ENCODE assay signal across 27 mouse cellular contexts in genomic region chr7:143111719-143112118, GRCm38 (mm10). TPM values are rescaled to one million over a fixed set of nuclear protein-coding genes. Genes with fewer than 3 reads are reported as not detected.
DNase-seq lines count a peak whose midpoint lies in the region; ATAC-seq lines count a peak whose summit lies in the region.
"Had no signal": no experiment of that assay in that cellular context is flagged by ENCODE, and none has a peak within 500 bp of the region (broad histone marks: within the 10 kb centered on the region; RNA-seq: fewer than 3 reads in every experiment).

No protein-coding gene starts in this region.

- ATAC-seq in liver, embryonic 11.5 days (replicated peaks; ENCODE audit: low FRiP score) = peak; percentile 43; the same call in 1 of the 2 replicates
- no peak for ATAC-seq in heart, embryonic 13.5 days (ENCODE audit: extremely low read depth, insufficient number of reproducible peaks, low FRiP score, low TSS enrichment)
- no peak for ATAC-seq in midbrain, embryonic 16.5 days
- ATAC-seq: forebrain, embryonic 13.5 days had no signal

- H3K27me3 ChIP-seq in liver, embryonic 11.5 days (replicated peaks; ENCODE audit: control insufficient read depth, insufficient read depth, low read length) = peaks cover 30% of the 10 kb centered on the region
- H3K27me3 ChIP-seq in heart, embryonic 13.5 days (replicated peaks) = peaks cover 23% of the 10 kb centered on the region
- peaks cover 25% of the 10 kb centered on the region for H3K27me3 ChIP-seq in midbrain, embryonic 16.5 days (ENCODE audit: control insufficient read depth, insufficient read depth, low read depth, low read length)

- no peak overlapping the region for H3K4me2 ChIP-seq in liver, embryonic 11.5 days
- peak overlapping the region; percentile 46 for H3K4me2 ChIP-seq in heart, embryonic 13.5 days
- no peak overlapping the region for H3K4me2 ChIP-seq in midbrain, embryonic 16.5 days (ENCODE audit: low read length)
- H3K4me2 ChIP-seq: embryonic facial prominence, embryonic 13.5 days; forebrain, embryonic 13.5 days; hindbrain, embryonic 15.5 days; limb, embryonic 12.5 days; liver, embryonic 15.5 days; midbrain, embryonic 12.5 days; neural tube, embryonic 12.5 days had no signal

- no peak overlapping the region for H3K9ac ChIP-seq in liver, embryonic 11.5 days (ENCODE audit: low read depth, low read length)
- H3K9ac ChIP-seq in heart, embryonic 13.5 days = peak overlapping the region; percentile 85
- no peak overlapping the region for H3K9ac ChIP-seq in midbrain, embryonic 16.5 days (ENCODE audit: low read depth, low read length)
- H3K9ac ChIP-seq: embryonic facial prominence, embryonic 13.5 days; forebrain, embryonic 13.5 days; hindbrain, embryonic 15.5 days; limb, embryonic 12.5 days; liver, embryonic 15.5 days; midbrain, embryonic 12.5 days; neural tube, embryonic 12.5 days had no signal

- peaks cover 9% of the 10 kb centered on the region for H3K4me1 ChIP-seq in liver, embryonic 11.5 days (replicated peaks; ENCODE audit: control insufficient read depth, insufficient read depth, low read length)
- H3K4me1 ChIP-seq in heart, embryonic 13.5 days = peaks cover 70% of the 10 kb centered on the region
- H3K4me1 ChIP-seq in midbrain, embryonic 16.5 days (ENCODE audit: control insufficient read depth, insufficient read depth, low read length) = no peaks in the 10 kb centered on the region

- H3K4me3 ChIP-seq in liver, embryonic 11.5 days (ENCODE audit: low read depth, low read length) = no peak overlapping the region
- H3K4me3 ChIP-seq in heart, embryonic 13.5 days = no peak overlapping the region
- H3K4me3 ChIP-seq in midbrain, embryonic 16.5 days (ENCODE audit: low read depth, low read length) = no peak overlapping the region
- H3K4me3 ChIP-seq: embryonic facial prominence, embryonic 13.5 days; erythroblast, embryonic 14.5 days; forebrain, embryonic 13.5 days; hindbrain, embryonic 15.5 days; limb, embryonic 12.5 days; liver, embryonic 15.5 days; midbrain, embryonic 12.5 days; neural tube, embryonic 12.5 days had no signal

- 25% methylated on average over 4 of the region's 4 CpGs for WGBS in liver, embryonic 11.5 days
- 16% methylated on average over 4 of the region's 4 CpGs for WGBS in heart, embryonic 13.5 days
- 73% methylated on average over 4 of the region's 4 CpGs for WGBS in midbrain, embryonic 16.5 days

- no peaks in the 10 kb centered on the region for H3K36me3 ChIP-seq in liver, embryonic 11.5 days (ENCODE audit: control insufficient read depth, insufficient read depth, low read length)
- peaks cover 3% of the 10 kb centered on the region for H3K36me3 ChIP-seq in heart, embryonic 13.5 days
- no peaks in the 10 kb centered on the region for H3K36me3 ChIP-seq in midbrain, embryonic 16.5 days (ENCODE audit: control insufficient read depth, insufficient read depth, low read length)
- H3K36me3 ChIP-seq: embryonic facial prominence, embryonic 13.5 days; G1E; hindbrain, embryonic 15.5 days; limb, embryonic 12.5 days; liver, embryonic 15.5 days; midbrain, embryonic 12.5 days; neural tube, embryonic 12.5 days had no signal

- no peak overlapping the region for H3K27ac ChIP-seq in liver, embryonic 11.5 days (ENCODE audit: low read depth, low read length)
- H3K27ac ChIP-seq in heart, embryonic 13.5 days (replicated peaks) = peak overlapping the region; percentile 98
- H3K27ac ChIP-seq in midbrain, embryonic 16.5 days (ENCODE audit: low read length) = no peak overlapping the region
- H3K27ac ChIP-seq: embryonic facial prominence, embryonic 13.5 days; forebrain, embryonic 13.5 days; hindbrain, embryonic 15.5 days; limb, embryonic 12.5 days; liver, embryonic 15.5 days; midbrain, embryonic 12.5 days; neural tube, embryonic 12.5 days had no signal

- DNase-seq in liver, embryonic 11.5 days (ENCODE audit: low spot score) = no peak
- no peak for DNase-seq in liver
- peak; percentile 65 for DNase-seq in heart, postnatal 4 days
- DNase-seq in kidney, postnatal 36 days = no peak
- DNase-seq in adipocyte (ENCODE audit: low spot score) = no peak
- DNase-seq: adrenal gland, adult 8-10 months; B cell, adult 2 months; cerebellum, adult 11-12 months; cerebellum, postnatal 25 days; embryo, embryonic 11 days; gastrocnemius, postnatal 36 days; kidney, postnatal 4 days; right cerebral cortex, postnatal 14 days had no signal

- H3K9me3 ChIP-seq in liver, embryonic 11.5 days (ENCODE audit: control insufficient read depth, low read length) = no peaks in the 10 kb centered on the region
- H3K9me3 ChIP-seq in heart, embryonic 13.5 days = peaks cover 7% of the 10 kb centered on the region
- peaks cover 2% of the 10 kb centered on the region; the same call in 1 of the 2 replicates for H3K9me3 ChIP-seq in midbrain, embryonic 16.5 days (replicated peaks; ENCODE audit: control insufficient read depth, low read length, poor library complexity, severe bottlenecking)
- H3K9me3 ChIP-seq: embryonic facial prominence, embryonic 13.5 days; G1E; hindbrain, embryonic 15.5 days had no signal

RNA-seq across cellular contexts. Expression of gene Kcnq1, which starts 5.6 kb away (rescaled TPM):
- polyA plus RNA-seq in liver, embryonic 11.5 days (2014; fragmentation: Nextera tagmentation; extraction: Ambion mirVana) = 0.59 and 1.2 TPM in 2 replicates
- 15.0 and 15.6 TPM in 2 replicates for polyA plus RNA-seq in heart, embryonic 13.5 days (2015; fragmentation: Nextera tagmentation; extraction: Ambion mirVana)
- total RNA-seq in heart, postnatal 4 days (2021) = 10 to 100 TPM; 51.7 to 55.3 TPM
- polyA plus RNA-seq in midbrain, embryonic 16.5 days (2015; fragmentation: Nextera tagmentation; extraction: Ambion mirVana) = 1.1 and 2.2 TPM in 2 replicates
- total RNA-seq: CH12.LX; G1E; hematopoietic stem cell, adult 5-6 weeks had no signal
- polyA plus RNA-seq: G1E had no signal

RNA-seq across cellular contexts. Expression of gene Trpm5, which starts 17.3 kb away (rescaled TPM):
- 1.2 and 1.3 TPM in 2 replicates for polyA plus RNA-seq in liver, embryonic 11.5 days (2014; fragmentation: Nextera tagmentation; extraction: Ambion mirVana)
- 3.5 and 4.4 TPM in 2 replicates for polyA plus RNA-seq in heart, embryonic 13.5 days (2015; fragmentation: Nextera tagmentation; extraction: Ambion mirVana)
- under 1 TPM; 0.74 to 0.93 TPM for total RNA-seq in heart, postnatal 4 days (2021)
- 1.5 and 1.8 TPM in 2 replicates for polyA plus RNA-seq in midbrain, embryonic 16.5 days (2015; fragmentation: Nextera tagmentation; extraction: Ambion mirVana)
- total RNA-seq: gastrocnemius, adult 18-20 months; gastrocnemius, postnatal 36 days had no signal
- polyA plus RNA-seq: erythroblast, embryonic 14.5 days; G1E had no signal

RNA-seq across cellular contexts. Expression of gene Tssc4, which starts 42.7 kb away (rescaled TPM):
- 48.9 and 52.2 TPM in 2 replicates for polyA plus RNA-seq in liver, embryonic 11.5 days (2014; fragmentation: Nextera tagmentation; extraction: Ambion mirVana)
- polyA plus RNA-seq in heart, embryonic 13.5 days (2015; fragmentation: Nextera tagmentation; extraction: Ambion mirVana) = 58.2 and 60.7 TPM in 2 replicates
- 10 to 100 TPM; 32.6 to 33.9 TPM for total RNA-seq in heart, postnatal 4 days (2021)
- 90.6 and 90.7 TPM in 2 replicates for polyA plus RNA-seq in midbrain, embryonic 16.5 days (2015; fragmentation: Nextera tagmentation; extraction: Ambion mirVana)

RNA-seq across cellular contexts. Expression of gene Cd81, which starts 59.2 kb away (rescaled TPM):
- polyA plus RNA-seq in liver, embryonic 11.5 days (2014; fragmentation: Nextera tagmentation; extraction: Ambion mirVana) = 273 and 276 TPM in 2 replicates
- polyA plus RNA-seq in heart, embryonic 13.5 days (2015; fragmentation: Nextera tagmentation; extraction: Ambion mirVana) = 750 and 845 TPM in 2 replicates
- 100 to 1,000 TPM; 600 to 620 TPM for total RNA-seq in heart, postnatal 4 days (2021)
- 364 and 411 TPM in 2 replicates for polyA plus RNA-seq in midbrain, embryonic 16.5 days (2015; fragmentation: Nextera tagmentation; extraction: Ambion mirVana)
